Mouse (Mus musculus) lung, adult 2 months (tissue): Measurements from ENCODE around the gene Dop1a. TPM values are rescaled to one million over a fixed set of nuclear protein-coding genes. Genes with fewer than 3 reads are reported as not detected.

Experiments used
- DNase-seq: peaks from one replicate; pipeline ENCODE4 v3.0.0; 2022
- H3K4me1 ChIP-seq: fragments of 200-500 bp; 2 replicates; pipeline ENCODE4 v1.6.1; 2011; ENCODE audit warnings: low read length; ENCODE audit not compliant: control insufficient read depth, insufficient read depth
- H3K4me3 ChIP-seq: fragments of 200-500 bp; replicated peaks from 2 replicates; pipeline ENCODE3; 2011; ENCODE audit warnings: low read depth, mild to moderate bottlenecking, control low read depth, low read length; ENCODE audit errors: extremely low read depth
- CTCF ChIP-seq: fragments of 200-500 bp; IDR thresholded peaks from 2 replicates; pipeline ENCODE4 v1.5.1; 2011; ENCODE audit warnings: mild to moderate bottlenecking, low read length, control low read depth; ENCODE audit not compliant: insufficient read depth
- POLR2A ChIP-seq: fragments of 200-500 bp; IDR thresholded peaks from 2 replicates; pipeline ENCODE4 v1.6.1; 2011; ENCODE audit warnings: low read depth, mild to moderate bottlenecking, control low read depth, low read length, borderline replicate concordance; ENCODE audit errors: extremely low read depth
- WGBS: fragments of 180-500 bp; shearing (Covaris S2); methylation state at CpG from one replicate; pipeline ENCODE4 v1.1.7; 2018; 5-methylcytosine and 5-hydroxymethylcytosine counted together
- polyA plus RNA-seq: library from polyadenylated mRNA; depleted of rRNA; stranded (reverse); fragments of >200 nt; gene quantifications from 2 replicates; pipeline ENCODE4 v1.2.3, GENCODE M21; 2012

The Dop1a gene
- polyA plus RNA-seq, 1 experiment: 13.3 TPM

- H3K4me1 ChIP-seq: no peaks in the 10 kb centered on the region
- no peak overlapping the region for H3K4me3 ChIP-seq
- WGBS: 93% methylated on average over 2 of the region's 2 CpGs
- no peak for DNase-seq
- TF ChIP-seq POLR2A (no peak), CTCF (no peak)
These were observed 24.8 kb downstream of the Dop1a start for GRCm38 (mm10) chr9:86491740-86492139.

- TF ChIP-seq CTCF (no peak), POLR2A (no peak)
- no peak overlapping the region for H3K4me3 ChIP-seq
- WGBS: 89% methylated on average over 4 of the region's 4 CpGs
- H3K4me1 ChIP-seq: no peaks in the 10 kb centered on the region
- DNase-seq: no peak
These were observed 29.3 kb downstream of the Dop1a start for GRCm38 (mm10) chr9:86496261-86496660.

GRCm38 (mm10) chr9:86499083-86499482 lies 32.1 kb downstream of the Dop1a start:
- WGBS: 94% methylated on average over 3 of the region's 3 CpGs
- no peaks in the 10 kb centered on the region for H3K4me1 ChIP-seq
- DNase-seq: no peak
- TF ChIP-seq CTCF (no peak), POLR2A (no peak)
- H3K4me3 ChIP-seq: no peak overlapping the region

GRCm38 (mm10) chr9:86507437-86507836 lies 40.5 kb downstream of the Dop1a start:
- DNase-seq: no peak
- TF ChIP-seq POLR2A (no peak), CTCF (no peak)
- WGBS: 89% methylated on average over 4 of the region's 4 CpGs
- Histone ChIP-seq H3K4me1 (no peaks in the 10 kb centered on the region), H3K4me3 (no peak overlapping the region)

- H3K4me1 ChIP-seq: no peaks in the 10 kb centered on the region
- TF ChIP-seq CTCF: no peak
- TF ChIP-seq POLR2A: no peak
- DNase-seq: no peak
- H3K4me3 ChIP-seq: no peak overlapping the region
- 87% methylated on average over 5 of the region's 5 CpGs for WGBS
These were observed 46.8 kb downstream of the Dop1a start for GRCm38 (mm10) chr9:86513733-86514132.

GRCm38 (mm10) chr9:86514390-86514789 lies 47.4 kb downstream of the Dop1a start:
- WGBS: 83% methylated on average over 3 of the region's 3 CpGs
- Histone ChIP-seq H3K4me1 (no peaks in the 10 kb centered on the region), H3K4me3 (no peak overlapping the region)
- DNase-seq: no peak
- TF ChIP-seq POLR2A (no peak), CTCF (no peak)

- Histone ChIP-seq H3K4me3 (no peak overlapping the region), H3K4me1 (no peaks in the 10 kb centered on the region)
- 87% methylated on average over 4 of the region's 4 CpGs for WGBS
- DNase-seq: no peak
- TF ChIP-seq CTCF: no peak
- TF ChIP-seq POLR2A: no peak
These were observed 47.8 kb downstream of the Dop1a start for GRCm38 (mm10) chr9:86514798-86515197.

- DNase-seq: no peak
- TF ChIP-seq POLR2A (no peak), CTCF (no peak)
- H3K4me3 ChIP-seq: no peak overlapping the region
- no peaks in the 10 kb centered on the region for H3K4me1 ChIP-seq
These were observed 55.4 kb downstream of the Dop1a start for GRCm38 (mm10) chr9:86522335-86522734.

GRCm38 (mm10) chr9:86525600-86525999 lies 58.6 kb downstream of the Dop1a start:
- 48% methylated on average over 2 of the region's 2 CpGs for WGBS
- TF ChIP-seq POLR2A (no peak), CTCF (no peak)
- DNase-seq: no peak
- no peaks in the 10 kb centered on the region for H3K4me1 ChIP-seq
- no peak overlapping the region for H3K4me3 ChIP-seq

- Histone ChIP-seq H3K4me1 (no peaks in the 10 kb centered on the region), H3K4me3 (no peak overlapping the region)
- whole genome bisulfite sequencing: 72% methylated on average over 5 of the region's 5 CpGs
- TF ChIP-seq CTCF (no peak), POLR2A (no peak)
- DNase-seq: no peak
These were observed 67.1 kb downstream of the Dop1a start for GRCm38 (mm10) chr9:86534071-86534470.
